Mouse (Mus musculus): Measurements from ENCODE around the gene Podxl2. TPM values are rescaled to one million over a fixed set of nuclear protein-coding genes. Genes with fewer than 3 reads are reported as not detected.
A peak's percentile ranks its signal among the peaks of the same experiment; 100 is the strongest.

Podxl2 gene
- polyA plus RNA-seq, 1 experiment from 2014 or later = 56.7 TPM

- DNase-seq = peak; percentile 80
- H3K4me3 ChIP-seq (ENCODE audit: low read depth, low read length) = no peak overlapping the region
- no peak overlapping the region for H3K27ac ChIP-seq (ENCODE audit: low read depth)
- H3K4me1 ChIP-seq (ENCODE audit: insufficient read depth) = no peaks in the 10 kb centered on the region
- H3K36me3 ChIP-seq (ENCODE audit: insufficient read depth) = peaks cover 16% of the 10 kb centered on the region
- H3K9ac ChIP-seq = no peak overlapping the region
- H3K27me3 ChIP-seq (ENCODE audit: insufficient read depth, low read length) = no peaks in the 10 kb centered on the region
- 12% methylated on average over 2 of the region's 2 CpGs for WGBS
- no peaks in the 10 kb centered on the region for H3K9me3 ChIP-seq (ENCODE audit: low read depth, low read length)
- no peak overlapping the region for H3K4me2 ChIP-seq
- peak; percentile 76 for TF ChIP-seq CTCF (IDR thresholded peaks at IDR 0.05; ENCODE audit: low read depth)
- no peak for ATAC-seq (ENCODE audit: insufficient read depth)
Measured at GRCm38 (mm10) chr6:88860914-88861313, 13.9 kb downstream of the Podxl2 start.

- no peaks in the 10 kb centered on the region for H3K4me1 ChIP-seq (ENCODE audit: insufficient read depth)
- H3K27ac ChIP-seq (ENCODE audit: low read depth) = no peak overlapping the region
- 74% methylated on average over 7 of the region's 7 CpGs for WGBS
- no peak for TF ChIP-seq CTCF (IDR thresholded peaks at IDR 0.05; ENCODE audit: low read depth)
- no peak overlapping the region for H3K9ac ChIP-seq
- no peak overlapping the region for H3K4me2 ChIP-seq
- no peaks in the 10 kb centered on the region for H3K27me3 ChIP-seq (ENCODE audit: insufficient read depth, low read length)
- H3K36me3 ChIP-seq (ENCODE audit: insufficient read depth) = peaks cover 6% of the 10 kb centered on the region; the same call in 1 of the 2 replicates
- DNase-seq (no peak), ATAC-seq (ENCODE audit: insufficient read depth) (no peak)
- H3K4me3 ChIP-seq (ENCODE audit: low read depth, low read length) = no peak overlapping the region
- no peaks in the 10 kb centered on the region for H3K9me3 ChIP-seq (ENCODE audit: low read depth, low read length)
Measured at GRCm38 (mm10) chr6:88858341-88858740, 16.5 kb downstream of the Podxl2 start.

- Histone ChIP-seq H3K27ac (ENCODE audit: low read depth) (no peak overlapping the region), H3K27me3 (ENCODE audit: insufficient read depth, low read length) (no peaks in the 10 kb centered on the region), H3K4me2 (no peak overlapping the region), H3K4me1 (ENCODE audit: insufficient read depth) (no peaks in the 10 kb centered on the region), H3K9me3 (ENCODE audit: low read depth, low read length) (no peaks in the 10 kb centered on the region), H3K36me3 (ENCODE audit: insufficient read depth) (peaks cover 1% of the 10 kb centered on the region; the same call in 1 of the 2 replicates), H3K9ac (no peak overlapping the region), H3K4me3 (ENCODE audit: low read depth, low read length) (no peak overlapping the region)
- 78% methylated on average over 6 of the region's 6 CpGs for WGBS
- DNase-seq (no peak), ATAC-seq (ENCODE audit: insufficient read depth) (no peak)
- TF ChIP-seq CTCF (IDR thresholded peaks at IDR 0.05; ENCODE audit: low read depth) = no peak
Measured at GRCm38 (mm10) chr6:88857830-88858229, 17.0 kb downstream of the Podxl2 start.

- ATAC-seq (ENCODE audit: insufficient read depth) (no peak), DNase-seq (peak; percentile 32)
- Histone ChIP-seq H3K9ac (no peak overlapping the region), H3K36me3 (ENCODE audit: insufficient read depth) (no peaks in the 10 kb centered on the region), H3K4me3 (ENCODE audit: low read depth, low read length) (no peak overlapping the region), H3K4me2 (no peak overlapping the region), H3K4me1 (ENCODE audit: insufficient read depth) (no peaks in the 10 kb centered on the region), H3K9me3 (ENCODE audit: low read depth, low read length) (no peaks in the 10 kb centered on the region), H3K27me3 (ENCODE audit: insufficient read depth, low read length) (no peaks in the 10 kb centered on the region), H3K27ac (ENCODE audit: low read depth) (no peak overlapping the region)
- TF ChIP-seq CTCF (IDR thresholded peaks at IDR 0.05; ENCODE audit: low read depth) = 0 out of 2 replicates have a peak, but pooled peaks have one; percentile 12
- 35% methylated on average over 9 of the region's 9 CpGs for WGBS
Measured at GRCm38 (mm10) chr6:88857249-88857648, 17.6 kb downstream of the Podxl2 start.

GRCm38 (mm10) chr6:88855636-88856035, 19.2 kb downstream of the Podxl2 start:
- H3K4me3 ChIP-seq (ENCODE audit: low read depth, low read length) = no peak overlapping the region
- no peak overlapping the region for H3K27ac ChIP-seq (ENCODE audit: low read depth)
- 21% methylated on average over 5 of the region's 5 CpGs for WGBS
- H3K9ac ChIP-seq = no peak overlapping the region
- no peaks in the 10 kb centered on the region for H3K9me3 ChIP-seq (ENCODE audit: low read depth, low read length)
- ATAC-seq (ENCODE audit: insufficient read depth) (peak; percentile 29), DNase-seq (peak; percentile 93)
- H3K36me3 ChIP-seq (ENCODE audit: insufficient read depth) = no peaks in the 10 kb centered on the region
- H3K27me3 ChIP-seq (ENCODE audit: insufficient read depth, low read length) = no peaks in the 10 kb centered on the region
- TF ChIP-seq CTCF (IDR thresholded peaks at IDR 0.05; ENCODE audit: low read depth) = peak; percentile 83
- no peak overlapping the region for H3K4me2 ChIP-seq
- no peaks in the 10 kb centered on the region for H3K4me1 ChIP-seq (ENCODE audit: insufficient read depth)

- WGBS = 70% methylated on average over 5 of the region's 5 CpGs
- Histone ChIP-seq H3K9ac (no peak overlapping the region), H3K4me1 (ENCODE audit: insufficient read depth) (no peaks in the 10 kb centered on the region), H3K36me3 (ENCODE audit: insufficient read depth) (no peaks in the 10 kb centered on the region), H3K27me3 (ENCODE audit: insufficient read depth, low read length) (no peaks in the 10 kb centered on the region), H3K9me3 (ENCODE audit: low read depth, low read length) (no peaks in the 10 kb centered on the region), H3K4me2 (no peak overlapping the region), H3K4me3 (ENCODE audit: low read depth, low read length) (no peak overlapping the region), H3K27ac (ENCODE audit: low read depth) (no peak overlapping the region)
- ATAC-seq (ENCODE audit: insufficient read depth) = no peak
- TF ChIP-seq CTCF (IDR thresholded peaks at IDR 0.05; ENCODE audit: low read depth) = no peak
- no peak for DNase-seq
Measured at GRCm38 (mm10) chr6:88854509-88854908, 20.3 kb downstream of the Podxl2 start.

- TF ChIP-seq CTCF (IDR thresholded peaks at IDR 0.05; ENCODE audit: low read depth) = no peak
- ATAC-seq (ENCODE audit: insufficient read depth) (no peak), DNase-seq (no peak)
- Histone ChIP-seq H3K9ac (no peak overlapping the region), H3K4me3 (ENCODE audit: low read depth, low read length) (no peak overlapping the region), H3K36me3 (ENCODE audit: insufficient read depth) (peaks cover 6% of the 10 kb centered on the region; the same call in 1 of the 2 replicates), H3K27me3 (ENCODE audit: insufficient read depth, low read length) (no peaks in the 10 kb centered on the region), H3K4me2 (no peak overlapping the region), H3K9me3 (ENCODE audit: low read depth, low read length) (no peaks in the 10 kb centered on the region), H3K27ac (ENCODE audit: low read depth) (no peak overlapping the region), H3K4me1 (ENCODE audit: insufficient read depth) (no peaks in the 10 kb centered on the region)
- whole genome bisulfite sequencing = 90% methylated on average over 7 of the region's 7 CpGs
Measured at GRCm38 (mm10) chr6:88850034-88850433, 24.8 kb downstream of the Podxl2 start.

GRCm38 (mm10) chr6:88849270-88849669, 25.6 kb downstream of the Podxl2 start:
- Histone ChIP-seq H3K4me2 (no peak overlapping the region), H3K27me3 (ENCODE audit: insufficient read depth, low read length) (no peaks in the 10 kb centered on the region), H3K9ac (no peak overlapping the region), H3K9me3 (ENCODE audit: low read depth, low read length) (no peaks in the 10 kb centered on the region), H3K27ac (ENCODE audit: low read depth) (no peak overlapping the region), H3K4me1 (ENCODE audit: insufficient read depth) (no peaks in the 10 kb centered on the region), H3K36me3 (ENCODE audit: insufficient read depth) (peaks cover 6% of the 10 kb centered on the region; the same call in 1 of the 2 replicates), H3K4me3 (ENCODE audit: low read depth, low read length) (no peak overlapping the region)
- TF ChIP-seq CTCF (IDR thresholded peaks at IDR 0.05; ENCODE audit: low read depth) = peak; percentile 68
- WGBS = 84% methylated on average over 2 of the region's 4 CpGs
- DNase-seq (peak; percentile 37), ATAC-seq (ENCODE audit: insufficient read depth) (no peak; the same call in 1 of the 2 replicates)
